Mouse (Mus musculus): ENCODE results near the gene Dcps. TPM values are rescaled to one million over a fixed set of nuclear protein-coding genes. Genes with fewer than 3 reads are reported as not detected.

The Dcps gene
- polyA plus RNA-seq, 1 experiment: 58.0 TPM

GRCm38 (mm10) chr9:35105884-35106880, 69.7 kb downstream of the Dcps start:
- TF ChIP-seq CTCF (IDR thresholded peaks at IDR 0.05; ENCODE audit: borderline replicate concordance, extremely low read depth, insufficient read depth, insufficient read length) (no peak), POLR2A (IDR thresholded peaks at IDR 0.05; ENCODE audit: borderline replicate concordance, extremely low read depth, insufficient read depth, insufficient read length, poor library complexity, severe bottlenecking) (no peak)
- DNase-seq (ENCODE audit: low read depth): no peak

GRCm38 (mm10) chr9:35105438-35105837, 70.4 kb downstream of the Dcps start:
- DNase-seq (ENCODE audit: low read depth): no peak
- TF ChIP-seq CTCF (IDR thresholded peaks at IDR 0.05; ENCODE audit: borderline replicate concordance, extremely low read depth, insufficient read depth, insufficient read length) (no peak), POLR2A (IDR thresholded peaks at IDR 0.05; ENCODE audit: borderline replicate concordance, extremely low read depth, insufficient read depth, insufficient read length, poor library complexity, severe bottlenecking) (no peak)

- TF ChIP-seq POLR2A (IDR thresholded peaks at IDR 0.05; ENCODE audit: borderline replicate concordance, extremely low read depth, insufficient read depth, insufficient read length, poor library complexity, severe bottlenecking): no peak
- DNase-seq (ENCODE audit: low read depth): no peak
These were observed 71.2 kb downstream of the Dcps start for GRCm38 (mm10) chr9:35104711-35105110.

- TF ChIP-seq CTCF (IDR thresholded peaks at IDR 0.05; ENCODE audit: borderline replicate concordance, extremely low read depth, insufficient read depth, insufficient read length) (no peak), POLR2A (IDR thresholded peaks at IDR 0.05; ENCODE audit: borderline replicate concordance, extremely low read depth, insufficient read depth, insufficient read length, poor library complexity, severe bottlenecking) (no peak)
- DNase-seq (ENCODE audit: low read depth): no peak
These were observed 77.1 kb downstream of the Dcps start for GRCm38 (mm10) chr9:35098762-35099161.

GRCm38 (mm10) chr9:35097901-35098300, 78.0 kb downstream of the Dcps start:
- no peak for DNase-seq (ENCODE audit: low read depth)
- TF ChIP-seq CTCF (IDR thresholded peaks at IDR 0.05; ENCODE audit: borderline replicate concordance, extremely low read depth, insufficient read depth, insufficient read length): no peak
- TF ChIP-seq POLR2A (IDR thresholded peaks at IDR 0.05; ENCODE audit: borderline replicate concordance, extremely low read depth, insufficient read depth, insufficient read length, poor library complexity, severe bottlenecking): no peak

- DNase-seq (ENCODE audit: low read depth): no peak
- TF ChIP-seq POLR2A (IDR thresholded peaks at IDR 0.05; ENCODE audit: borderline replicate concordance, extremely low read depth, insufficient read depth, insufficient read length, poor library complexity, severe bottlenecking) (no peak), CTCF (IDR thresholded peaks at IDR 0.05; ENCODE audit: borderline replicate concordance, extremely low read depth, insufficient read depth, insufficient read length) (no peak)
These were observed 80.1 kb downstream of the Dcps start for GRCm38 (mm10) chr9:35095726-35096125.

GRCm38 (mm10) chr9:35093350-35093749, 82.5 kb downstream of the Dcps start:
- no peak for DNase-seq (ENCODE audit: low read depth)
- TF ChIP-seq POLR2A (IDR thresholded peaks at IDR 0.05; ENCODE audit: borderline replicate concordance, extremely low read depth, insufficient read depth, insufficient read length, poor library complexity, severe bottlenecking) (no peak), CTCF (IDR thresholded peaks at IDR 0.05; ENCODE audit: borderline replicate concordance, extremely low read depth, insufficient read depth, insufficient read length) (no peak)

GRCm38 (mm10) chr9:35092904-35093303, 83.0 kb downstream of the Dcps start:
- DNase-seq (ENCODE audit: low read depth): no peak
- TF ChIP-seq CTCF (IDR thresholded peaks at IDR 0.05; ENCODE audit: borderline replicate concordance, extremely low read depth, insufficient read depth, insufficient read length): no peak
- TF ChIP-seq POLR2A (IDR thresholded peaks at IDR 0.05; ENCODE audit: borderline replicate concordance, extremely low read depth, insufficient read depth, insufficient read length, poor library complexity, severe bottlenecking): no peak

Other genes starting within 250 kb of the Dcps start
- gene St3gal4, start 56.8 kb downstream of the Dcps start, polyA plus RNA-seq (2012; rRNA removed): 2.4 and 5.6 TPM in 2 replicates
- 43.2 and 51.3 TPM in 2 replicates for gene Srpr, start 24.1 kb upstream of the Dcps start, polyA plus RNA-seq (2012; rRNA removed)
- gene Tirap, start 24.2 kb upstream of the Dcps start, polyA plus RNA-seq (2012; rRNA removed): 4.5 and 4.9 TPM in 2 replicates
- 48.1 and 63.1 TPM in 2 replicates for gene Foxred1, start 35.0 kb upstream of the Dcps start, polyA plus RNA-seq (2012; rRNA removed)
- 42.5 and 56.3 TPM in 2 replicates for gene Fam118b, start 91.7 kb upstream of the Dcps start, polyA plus RNA-seq (2012; rRNA removed)
- 16.3 and 16.4 TPM in 2 replicates for gene Rpusd4, start 91.8 kb upstream of the Dcps start, polyA plus RNA-seq (2012; rRNA removed)
- gene Cdon, start 245.1 kb upstream of the Dcps start, polyA plus RNA-seq (2012; rRNA removed): 22.4 and 31.5 TPM in 2 replicates